Mouse (Mus musculus) liver, embryonic 11.5 days (tissue): Measurements from ENCODE around the gene Gtpbp8. TPM values are rescaled to one million over a fixed set of nuclear protein-coding genes. Genes with fewer than 3 reads are reported as not detected.

Experiments used
- ATAC-seq: fragments of 200-750 bp; cut with Nextera tagmentation; replicated peaks from 2 replicates; pipeline ENCODE4 v1.8.0; 2017; ENCODE audit warnings: moderate number of reproducible peaks, mild to moderate bottlenecking, moderate TSS enrichment, moderate library complexity; ENCODE audit not compliant: low FRiP score
- DNase-seq: peaks from one replicate; pipeline ENCODE4 v3.0.0-alpha.2; 2017; ENCODE audit warnings: low spot score
- H3K27ac ChIP-seq: fragments of 300-500 bp; sonication (generic); 2 replicates; pipeline ENCODE4 v1.5.1; 2014; ENCODE audit warnings: mild to moderate bottlenecking, low read depth, low read length, control low read depth
- H3K27me3 ChIP-seq: fragments of 300-500 bp; sonication (generic); replicated peaks from 2 replicates; pipeline ENCODE4 v1.6.1; 2014; ENCODE audit warnings: low read length, mixed read lengths; ENCODE audit not compliant: control insufficient read depth, insufficient read depth
- H3K36me3 ChIP-seq: fragments of 300-500 bp; sonication (generic); 2 replicates; pipeline ENCODE4 v1.6.1; 2014; ENCODE audit warnings: mild to moderate bottlenecking, low read length, moderate library complexity, mixed read lengths; ENCODE audit not compliant: control insufficient read depth, insufficient read depth
- H3K4me1 ChIP-seq: fragments of 300-500 bp; sonication (generic); replicated peaks from 2 replicates; pipeline ENCODE4 v1.6.1; 2014; ENCODE audit warnings: low read length, mixed read lengths; ENCODE audit not compliant: control insufficient read depth, insufficient read depth
- H3K4me2 ChIP-seq: fragments of 300-500 bp; sonication (generic); 2 replicates; pipeline ENCODE4 v1.6.1; 2014; ENCODE audit warnings: mild to moderate bottlenecking, control low read depth, moderate library complexity
- H3K4me3 ChIP-seq: fragments of 300-500 bp; sonication (generic); 2 replicates; pipeline ENCODE4 v1.5.1; 2014; ENCODE audit warnings: low read depth, low read length, control low read depth
- H3K9ac ChIP-seq: fragments of 300-500 bp; sonication (generic); 2 replicates; pipeline ENCODE4 v1.6.1; 2014; ENCODE audit warnings: low read depth, low read length, control low read depth
- H3K9me3 ChIP-seq: fragments of 300-500 bp; sonication (generic); 2 replicates; pipeline ENCODE4 v1.6.1; 2016; ENCODE audit warnings: low read length, inconsistent platforms, mixed read lengths; ENCODE audit not compliant: control insufficient read depth
- WGBS: fragments of 180-500 bp; shearing (Covaris S2); extraction: QIAGEN DNeasy Blood & Tissue Kit; methylation state at CpG from one replicate; pipeline ENCODE4 v1.1.7; 2014; 5-methylcytosine and 5-hydroxymethylcytosine counted together
- polyA plus RNA-seq: library from polyadenylated mRNA; unstranded; fragments of >200 nt; fragmentation: Nextera tagmentation; extraction: Ambion mirVana; gene quantifications from 2 replicates; pipeline ENCODE4 v1.2.1, GENCODE M21; 2014

The Gtpbp8 gene
- polyA plus RNA-seq, 1 experiment from 2014 or later = 30.3 TPM

DNA sequence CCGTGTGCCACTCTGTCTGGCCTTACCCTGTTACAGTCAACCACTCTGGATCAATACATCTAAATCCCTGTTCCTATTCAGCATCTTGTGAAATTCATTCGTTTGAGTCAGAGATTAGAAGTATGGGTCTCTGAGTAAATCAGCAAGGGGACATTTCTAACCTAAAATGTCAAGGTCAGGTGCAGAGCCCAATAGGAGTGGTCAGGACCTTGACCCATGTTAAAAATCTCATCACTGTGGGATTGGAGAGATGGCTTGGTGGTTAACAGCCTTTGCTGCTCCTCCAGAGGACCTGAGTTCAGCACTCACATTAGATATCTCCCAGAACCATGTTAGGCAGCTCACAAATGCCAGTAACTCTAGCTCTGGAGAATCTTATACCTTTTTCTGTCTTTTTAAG, 55.7 kb downstream of the Gtpbp8 start:
- ATAC-seq (no peak), DNase-seq (no peak)
- Histone ChIP-seq H3K4me2 (no peak overlapping the region), H3K27me3 (peaks cover 11% of the 10 kb centered on the region), H3K36me3 (no peaks in the 10 kb centered on the region), H3K9me3 (no peaks in the 10 kb centered on the region), H3K27ac (no peak overlapping the region), H3K4me1 (0 out of 2 replicates have a peak, but pooled peaks cover 2% of the 10 kb centered on the region), H3K4me3 (no peak overlapping the region), H3K9ac (no peak overlapping the region)
- WGBS = 62% methylated on average over 2 of the region's 2 CpGs

DNA sequence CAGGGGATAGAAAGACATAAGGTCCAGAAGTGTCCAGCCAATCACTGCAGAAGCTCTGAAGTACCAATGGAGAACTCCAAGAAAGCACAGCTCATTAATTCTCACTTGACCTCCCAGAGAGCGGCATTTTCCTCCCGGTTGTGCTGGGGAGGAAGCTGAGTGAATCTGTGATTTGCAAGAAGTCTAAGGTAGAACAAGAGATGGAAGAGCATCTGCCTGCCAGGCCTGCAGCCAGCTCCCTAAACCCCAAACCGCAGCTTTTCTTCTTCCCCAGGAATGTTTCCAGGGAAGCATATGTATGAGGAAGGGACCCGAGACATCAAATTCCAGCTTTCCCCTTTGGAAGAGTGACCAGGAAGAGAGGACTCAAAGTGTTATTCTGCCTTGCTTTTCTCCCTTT, 57.7 kb downstream of the Gtpbp8 start:
- Histone ChIP-seq H3K9me3 (no peaks in the 10 kb centered on the region), H3K4me1 (0 out of 2 replicates have a peak, but pooled peaks cover 2% of the 10 kb centered on the region), H3K9ac (no peak overlapping the region), H3K4me3 (no peak overlapping the region), H3K36me3 (no peaks in the 10 kb centered on the region), H3K27ac (no peak overlapping the region), H3K27me3 (peaks cover 11% of the 10 kb centered on the region), H3K4me2 (no peak overlapping the region)
- WGBS = 18% methylated on average over 4 of the region's 4 CpGs
- no peak for DNase-seq
- ATAC-seq = no peak

DNA sequence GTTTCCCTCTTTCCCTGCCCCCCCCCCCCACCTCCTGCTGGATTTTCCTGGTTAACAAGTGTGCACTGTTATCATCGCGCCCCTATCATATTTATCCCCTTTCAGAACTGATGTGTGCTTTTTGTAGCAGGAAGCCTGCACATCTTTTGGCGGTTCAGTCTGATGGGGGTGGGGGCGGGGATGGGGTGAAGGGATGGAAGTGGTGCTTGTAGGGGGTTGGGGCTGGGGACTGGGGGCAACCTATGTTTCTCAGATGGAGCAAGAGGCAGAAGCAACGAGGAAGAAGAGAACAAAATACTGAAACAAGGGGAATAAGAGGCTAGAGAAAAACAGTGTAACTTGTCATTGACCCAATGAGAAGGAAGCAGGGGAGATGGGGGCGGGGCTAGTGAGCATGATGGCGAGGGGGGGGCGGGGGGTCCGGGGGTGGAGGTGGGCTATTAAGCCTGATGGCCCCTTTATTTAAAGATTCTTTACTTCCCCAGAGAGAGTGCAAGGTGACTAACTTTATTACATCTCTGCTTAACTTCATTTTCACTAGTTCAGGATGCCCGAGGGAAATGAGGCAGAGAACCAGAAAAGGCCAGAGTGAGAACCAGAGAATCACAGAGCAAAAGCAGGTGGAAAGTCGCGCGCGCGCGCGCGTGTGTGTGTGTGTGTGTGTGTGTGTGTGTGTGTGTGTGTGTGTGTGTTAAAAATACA, 58.3 kb downstream of the Gtpbp8 start:
- H3K27ac ChIP-seq = no peak overlapping the region
- no peaks in the 10 kb centered on the region for H3K36me3 ChIP-seq
- H3K27me3 ChIP-seq = peaks cover 11% of the 10 kb centered on the region
- H3K4me2 ChIP-seq = peak overlapping the region; percentile 7
- H3K4me1 ChIP-seq = 0 out of 2 replicates have a peak, but pooled peaks cover 2% of the 10 kb centered on the region
- no peak for ATAC-seq
- DNase-seq = no peak
- WGBS = 9% methylated on average over 17 of the region's 18 CpGs
- no peaks in the 10 kb centered on the region for H3K9me3 ChIP-seq
- H3K4me3 ChIP-seq = no peak overlapping the region
- H3K9ac ChIP-seq = no peak overlapping the region

DNA sequence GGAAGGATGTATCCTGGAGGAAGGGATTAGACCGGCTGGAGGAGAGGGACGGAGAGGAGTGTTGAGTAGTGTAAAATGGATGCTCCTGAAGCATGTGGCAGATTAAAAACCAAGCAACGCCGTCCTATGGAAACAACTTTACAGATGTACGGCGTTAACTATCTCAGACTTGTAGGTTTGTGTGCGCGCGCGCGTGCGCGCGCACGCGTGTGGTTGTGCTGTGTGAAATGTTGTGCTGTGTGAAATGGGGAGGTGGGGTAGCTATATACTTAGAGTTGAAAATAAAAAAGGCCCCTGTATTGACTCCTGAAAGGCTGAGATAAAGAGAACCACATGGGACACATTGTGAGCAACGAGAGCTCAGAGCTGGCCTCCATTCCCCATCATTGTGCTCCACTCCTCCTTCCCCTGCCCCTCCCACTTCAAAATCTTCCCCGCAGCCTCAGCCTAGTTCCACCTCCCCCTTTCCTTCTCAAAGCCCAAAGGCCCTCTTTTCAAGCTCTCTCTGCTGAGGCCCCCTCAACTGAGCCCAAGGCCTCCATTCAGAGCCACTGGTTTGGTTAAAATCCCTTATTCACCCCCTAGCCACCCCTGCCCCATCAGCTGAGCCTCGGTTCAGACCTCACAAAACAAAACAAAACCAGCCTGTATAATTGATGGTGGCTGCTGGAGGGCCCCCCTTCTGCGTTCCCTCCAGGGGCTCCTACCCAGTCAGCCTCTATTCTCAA, 59.0 kb downstream of the Gtpbp8 start:
- 53% methylated on average over 20 of the region's 20 CpGs for WGBS
- no peak overlapping the region for H3K4me3 ChIP-seq
- H3K4me1 ChIP-seq = 0 out of 2 replicates have a peak, but pooled peaks cover 2% of the 10 kb centered on the region
- peak overlapping the region; percentile 7 for H3K4me2 ChIP-seq
- peaks cover 11% of the 10 kb centered on the region for H3K27me3 ChIP-seq
- ATAC-seq (no peak), DNase-seq (no peak)
- no peak overlapping the region for H3K9ac ChIP-seq
- H3K9me3 ChIP-seq = no peaks in the 10 kb centered on the region; the same call in 1 of the 2 replicates
- no peaks in the 10 kb centered on the region for H3K36me3 ChIP-seq
- peak overlapping the region; percentile 43; the same call in 1 of the 2 replicates for H3K27ac ChIP-seq

Other genes starting within 250 kb of the Gtpbp8 start
- gene Boc, start 187.5 kb downstream of the Gtpbp8 start, polyA plus RNA-seq = 3.6 and 4.7 TPM in 2 replicates
- gene Nepro, start 22.1 kb downstream of the Gtpbp8 start, polyA plus RNA-seq = 10.1 and 10.4 TPM in 2 replicates
- 5.9 and 6.1 TPM in 2 replicates for gene Cd200r1, start 19.4 kb upstream of the Gtpbp8 start, polyA plus RNA-seq
- gene Cd200r4, start 65.4 kb upstream of the Gtpbp8 start, polyA plus RNA-seq = 0.17 and 0.51 TPM in 2 replicates
- not detected in 2 replicates for gene Cd200r2, start 120.7 kb upstream of the Gtpbp8 start, polyA plus RNA-seq
- 0.58 and 0.64 TPM in 2 replicates for gene Cd200r3, start 197.3 kb upstream of the Gtpbp8 start, polyA plus RNA-seq